Mouse (Mus musculus) liver, postnatal 0 days (tissue): ENCODE results near the gene Gm853. TPM values are rescaled to one million over a fixed set of nuclear protein-coding genes. Genes with fewer than 3 reads are reported as not detected.

ENCODE experiments used
- ATAC-seq: fragments of 200-750 bp; cut with Nextera tagmentation; 2 replicates; pipeline ENCODE4 v1.8.0; 2017; ENCODE audit warnings: mild to moderate bottlenecking, moderate library complexity
- DNase-seq: peaks from one replicate; pipeline ENCODE4 v3.0.0-alpha.2; 2016
- H3K27ac ChIP-seq: fragments of 300-500 bp; sonication (generic); 2 replicates; pipeline ENCODE4 v1.5.1; 2014; ENCODE audit warnings: antibody characterized with exemption, moderate library complexity, mild to moderate bottlenecking, low read depth
- H3K27me3 ChIP-seq: fragments of 300-500 bp; sonication (generic); 2 replicates; pipeline ENCODE4 v1.6.1; 2014; ENCODE audit warnings: low read length, control low read depth, mixed read lengths; ENCODE audit not compliant: insufficient read depth
- H3K36me3 ChIP-seq: fragments of 300-500 bp; sonication (generic); replicated peaks from 2 replicates; pipeline ENCODE4 v1.6.1; 2014; ENCODE audit warnings: mild to moderate bottlenecking, control low read depth, low read length, moderate library complexity, mixed read lengths; ENCODE audit not compliant: insufficient read depth
- H3K4me1 ChIP-seq: fragments of 300-500 bp; sonication (generic); 2 replicates; pipeline ENCODE4 v1.6.1; 2014; ENCODE audit warnings: antibody characterized with exemption, mild to moderate bottlenecking, control low read depth; ENCODE audit not compliant: insufficient read depth
- H3K4me2 ChIP-seq: fragments of 300-500 bp; sonication (generic); 2 replicates; pipeline ENCODE4 v1.6.1; 2014; ENCODE audit warnings: low read depth, mild to moderate bottlenecking, low read length, moderate library complexity, mixed read lengths
- H3K4me3 ChIP-seq: fragments of 300-500 bp; sonication (generic); 2 replicates; pipeline ENCODE4 v1.5.1; 2014; ENCODE audit warnings: low read depth, low read length
- H3K9ac ChIP-seq: fragments of 300-500 bp; sonication (generic); replicated peaks from 2 replicates; pipeline ENCODE4 v1.6.1; 2014; ENCODE audit warnings: mild to moderate bottlenecking, moderate library complexity
- H3K9me3 ChIP-seq: fragments of 300-500 bp; sonication (generic); 2 replicates; pipeline ENCODE4 v1.6.1; 2016; ENCODE audit warnings: mild to moderate bottlenecking, control low read depth, low read length, mixed read lengths
- CTCF ChIP-seq: sonication (generic); IDR thresholded peaks from 2 replicates; pipeline ENCODE4 v1.5.1; 2016; ENCODE audit warnings: antibody characterized with exemption, low read depth
- EP300 ChIP-seq: IDR thresholded peaks from 2 replicates; pipeline ENCODE4 v1.6.1; 2016; ENCODE audit warnings: antibody characterized with exemption, low read depth, mild to moderate bottlenecking
- WGBS: fragments of 180-500 bp; shearing (Covaris S2); extraction: QIAGEN DNeasy Blood & Tissue Kit; methylation state at CpG from one replicate; pipeline ENCODE4 v1.1.7; 2014; ENCODE audit not compliant: insufficient replicate concordance; 5-methylcytosine and 5-hydroxymethylcytosine counted together
- polyA plus RNA-seq: library from polyadenylated mRNA; unstranded; fragments of >200 nt; fragmentation: Nextera tagmentation; extraction: Ambion mirVana; gene quantifications from 2 replicates; pipeline ENCODE4 v1.2.1, GENCODE M21; 2015

The Gm853 gene
- polyA plus RNA-seq, 1 experiment from 2014 or later: not detected

DNA sequence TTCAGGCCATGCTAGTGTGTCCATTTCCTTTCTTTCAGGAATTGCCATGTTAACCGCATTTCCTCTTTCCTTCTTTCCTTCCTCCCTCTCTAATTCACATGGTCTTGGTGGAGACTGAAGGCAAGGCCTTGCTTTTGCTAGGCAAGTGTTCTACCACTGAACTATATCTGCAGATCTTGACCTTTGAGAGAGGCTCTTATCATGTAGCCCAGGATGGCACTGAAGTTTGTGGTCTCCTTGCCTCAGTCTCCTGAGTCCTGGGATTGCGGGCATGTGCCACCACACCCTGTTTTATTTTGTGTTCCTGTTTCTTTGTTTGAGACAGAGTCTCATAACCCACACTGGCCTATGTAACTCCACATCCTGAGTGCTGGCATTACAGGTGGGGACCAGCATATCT lies 10.3 kb downstream of the Gm853 start:
- H3K9me3 ChIP-seq: no peaks in the 10 kb centered on the region
- ATAC-seq: no peak
- H3K9ac ChIP-seq: no peak overlapping the region
- H3K4me3 ChIP-seq: no peak overlapping the region
- H3K27ac ChIP-seq: no peak overlapping the region
- H3K36me3 ChIP-seq: no peaks in the 10 kb centered on the region
- no peak overlapping the region for H3K4me2 ChIP-seq
- H3K27me3 ChIP-seq: no peaks in the 10 kb centered on the region
- no peak for TF ChIP-seq CTCF
- TF ChIP-seq EP300: no peak
- DNase-seq: no peak
- 0 out of 2 replicates have a peak, but pooled peaks cover 3% of the 10 kb centered on the region for H3K4me1 ChIP-seq
- WGBS: 79% methylated on average over 2 of the region's 2 CpGs

DNA sequence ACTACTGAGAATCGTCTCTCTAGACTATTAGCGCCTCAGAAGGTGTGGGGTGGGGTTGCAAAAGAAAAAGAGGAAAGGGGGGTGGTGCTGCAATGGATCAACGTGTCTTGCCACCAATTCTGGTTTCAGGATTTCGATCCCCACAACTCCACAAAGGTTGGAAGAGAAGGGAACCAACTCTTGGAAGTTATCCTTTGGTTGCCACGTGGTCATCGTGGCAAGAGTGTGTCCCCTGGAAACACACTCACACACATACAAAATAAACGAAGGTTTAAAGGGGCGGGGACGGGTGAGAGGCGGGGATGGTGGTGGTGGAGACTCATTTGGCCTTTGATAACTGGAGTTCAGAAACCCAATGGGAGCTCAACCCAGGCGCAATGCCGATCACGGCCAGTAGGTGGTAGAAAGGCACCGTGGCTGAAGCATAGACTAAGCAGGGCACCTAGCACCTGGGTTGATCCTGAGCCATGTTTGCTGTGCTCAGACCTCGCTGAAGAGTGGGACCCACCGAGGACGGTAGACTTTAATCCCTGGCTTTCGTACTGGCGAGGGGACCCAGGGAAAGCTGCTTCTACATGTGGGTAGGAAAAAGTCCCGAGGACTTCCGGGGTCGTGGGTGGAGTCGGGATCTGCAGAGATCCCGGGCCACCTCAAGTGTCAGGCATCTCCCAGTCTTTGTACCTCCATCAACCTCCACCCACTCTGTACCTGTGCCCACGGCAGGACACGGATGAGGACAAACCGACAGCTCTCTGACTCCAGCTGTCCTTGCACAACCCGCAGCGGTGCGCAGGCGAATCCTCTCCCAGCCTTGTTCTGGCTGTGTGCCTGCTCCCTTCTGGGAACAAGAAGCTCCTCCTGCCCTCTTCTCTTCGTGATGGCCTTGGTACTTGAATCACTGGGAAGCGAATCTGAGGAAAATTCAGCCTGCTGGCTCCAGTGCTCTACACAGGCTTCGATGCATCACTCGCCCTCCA lies 23.2 kb downstream of the Gm853 start:
- H3K4me3 ChIP-seq: no peak overlapping the region
- no peaks in the 10 kb centered on the region for H3K36me3 ChIP-seq
- DNase-seq: peak; percentile 90
- H3K4me2 ChIP-seq: peak overlapping the region; percentile 57
- WGBS: 17% methylated on average over 35 of the region's 35 CpGs
- H3K27me3 ChIP-seq: peaks cover 16% of the 10 kb centered on the region
- H3K27ac ChIP-seq: no peak overlapping the region
- H3K9me3 ChIP-seq: no peaks in the 10 kb centered on the region
- H3K9ac ChIP-seq: no peak overlapping the region
- no peaks in the 10 kb centered on the region for H3K4me1 ChIP-seq
- TF ChIP-seq CTCF: peak; percentile 96
- TF ChIP-seq EP300: no peak
- peak; percentile 66 for ATAC-seq

DNA sequence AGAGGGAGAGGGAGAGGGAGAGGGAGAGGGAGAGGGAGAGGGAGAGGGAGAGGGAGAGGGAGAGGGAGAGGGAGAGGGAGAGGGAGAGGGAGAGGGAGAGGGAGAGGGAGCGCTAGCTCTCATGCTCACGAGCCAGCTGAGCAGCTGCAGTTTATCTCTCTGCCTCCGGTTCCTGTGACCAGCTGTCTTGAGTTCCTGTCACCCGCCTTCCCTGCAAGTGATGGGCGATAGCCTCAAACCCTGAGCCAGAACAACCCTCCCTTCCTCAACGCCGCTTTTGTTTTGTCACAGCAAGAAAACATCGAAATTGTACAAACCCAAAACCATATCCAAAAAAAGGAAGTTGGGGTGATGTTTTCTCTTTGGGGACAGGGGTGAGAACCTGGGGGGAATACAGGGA lies 25.7 kb downstream of the Gm853 start:
- peaks cover 16% of the 10 kb centered on the region for H3K27me3 ChIP-seq
- no peaks in the 10 kb centered on the region for H3K9me3 ChIP-seq
- DNase-seq (no peak), ATAC-seq (no peak)
- no peak overlapping the region for H3K27ac ChIP-seq
- H3K4me3 ChIP-seq: no peak overlapping the region
- no peak for TF ChIP-seq EP300
- no peak for TF ChIP-seq CTCF
- H3K9ac ChIP-seq: no peak overlapping the region
- no peaks in the 10 kb centered on the region for H3K36me3 ChIP-seq
- no peaks in the 10 kb centered on the region for H3K4me1 ChIP-seq
- no peak overlapping the region for H3K4me2 ChIP-seq
- WGBS: 44% methylated on average over 8 of the region's 8 CpGs

DNA sequence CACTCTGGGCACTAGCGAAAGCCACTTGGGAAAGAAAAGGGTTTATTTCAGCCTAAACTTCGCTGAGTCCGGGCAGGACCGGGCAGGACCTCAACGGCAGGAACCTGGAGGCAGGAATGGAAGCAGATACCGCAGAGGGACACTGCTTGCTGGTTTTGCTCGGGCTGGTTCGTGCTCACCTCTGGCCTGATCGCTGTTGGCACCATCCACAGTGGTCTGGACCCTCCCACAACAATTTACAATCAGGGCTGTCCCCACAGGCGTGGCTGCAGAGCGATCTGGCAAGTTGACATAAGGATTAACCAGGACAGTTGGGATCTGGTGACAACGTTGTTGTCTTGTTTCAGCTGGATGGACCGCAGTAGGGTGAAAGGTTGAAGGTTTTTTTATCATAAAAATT lies 26.3 kb downstream of the Gm853 start:
- H3K4me2 ChIP-seq: no peak overlapping the region
- peaks cover 16% of the 10 kb centered on the region for H3K27me3 ChIP-seq
- no peak for DNase-seq
- H3K36me3 ChIP-seq: no peaks in the 10 kb centered on the region
- no peak for TF ChIP-seq EP300
- TF ChIP-seq CTCF: no peak
- H3K9ac ChIP-seq: no peak overlapping the region
- WGBS: 66% methylated on average over 13 of the region's 13 CpGs
- no peaks in the 10 kb centered on the region for H3K9me3 ChIP-seq
- no peaks in the 10 kb centered on the region for H3K4me1 ChIP-seq
- no peak overlapping the region for H3K27ac ChIP-seq
- no peak overlapping the region for H3K4me3 ChIP-seq
- ATAC-seq: no peak

DNA sequence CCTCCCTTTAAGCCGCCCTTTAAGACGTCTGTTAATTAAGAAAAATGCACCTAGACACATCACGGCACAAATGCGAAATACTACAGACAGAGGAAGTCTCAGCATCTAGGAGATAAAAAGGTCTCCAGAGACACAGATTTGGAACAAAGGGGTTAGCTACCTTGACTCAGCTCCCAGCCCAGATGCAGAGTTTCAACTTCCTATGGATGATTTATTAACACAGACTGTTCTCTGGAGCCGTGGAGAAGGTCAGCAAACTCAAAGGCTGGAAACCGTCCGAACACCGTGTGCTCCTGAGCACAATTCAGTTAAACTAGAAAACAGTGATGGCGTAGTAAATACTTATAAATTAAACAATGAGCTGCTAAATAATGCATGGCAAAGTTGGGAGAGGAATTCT lies 29.9 kb downstream of the Gm853 start:
- WGBS: 27% methylated on average over 9 of the region's 9 CpGs
- H3K27ac ChIP-seq: no peak overlapping the region
- H3K4me1 ChIP-seq: no peaks in the 10 kb centered on the region
- H3K4me3 ChIP-seq: no peak overlapping the region
- no peak overlapping the region for H3K4me2 ChIP-seq
- H3K27me3 ChIP-seq: no peaks in the 10 kb centered on the region
- TF ChIP-seq EP300 (no peak), CTCF (no peak)
- no peak overlapping the region for H3K9ac ChIP-seq
- H3K36me3 ChIP-seq: no peaks in the 10 kb centered on the region
- ATAC-seq (no peak), DNase-seq (no peak)
- H3K9me3 ChIP-seq: no peaks in the 10 kb centered on the region

DNA sequence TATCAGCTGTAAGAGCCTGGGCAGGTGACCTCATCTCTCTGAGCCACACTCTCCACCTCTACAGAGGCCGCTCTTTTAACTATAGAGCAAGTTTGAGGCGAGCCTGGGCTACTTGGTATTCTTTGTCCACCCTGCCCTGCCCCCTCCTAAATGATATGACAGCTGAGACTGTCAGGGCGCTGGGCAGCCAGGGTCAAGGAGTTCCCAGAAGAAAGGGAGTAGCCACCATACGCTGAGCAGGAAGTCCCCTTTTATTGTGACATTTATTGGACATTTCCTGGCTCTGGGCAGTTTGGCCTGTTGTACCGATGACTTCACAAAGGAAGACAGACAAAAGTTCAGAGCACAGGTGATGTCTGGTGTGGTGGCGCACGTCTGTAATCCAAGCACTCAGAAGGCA lies 32.6 kb downstream of the Gm853 start:
- Histone ChIP-seq H3K36me3 (no peaks in the 10 kb centered on the region), H3K9ac (no peak overlapping the region), H3K4me2 (no peak overlapping the region), H3K27me3 (no peaks in the 10 kb centered on the region), H3K27ac (no peak overlapping the region), H3K4me1 (no peaks in the 10 kb centered on the region), H3K9me3 (no peaks in the 10 kb centered on the region), H3K4me3 (no peak overlapping the region)
- WGBS: 53% methylated on average over 7 of the region's 7 CpGs
- no peak for TF ChIP-seq EP300
- TF ChIP-seq CTCF: no peak
- no peak for DNase-seq
- no peak for ATAC-seq
